Mouse (Mus musculus) cerebellum, postnatal 25 days (tissue): ENCODE results near the gene Gm3182.
"Not testable (repeated sequence)": the region's sequence is repeated elsewhere in the genome, so short reads cannot be mapped to it uniquely, and the experiment has no call there.

Source experiments
- DNase-seq, 2 experiments: peaks; one replicate each; pipeline ENCODE4 v3.0.0; 2021; ENCODE audit warnings: mixed read lengths in 2 of 2

Gm3182 gene

DNA sequence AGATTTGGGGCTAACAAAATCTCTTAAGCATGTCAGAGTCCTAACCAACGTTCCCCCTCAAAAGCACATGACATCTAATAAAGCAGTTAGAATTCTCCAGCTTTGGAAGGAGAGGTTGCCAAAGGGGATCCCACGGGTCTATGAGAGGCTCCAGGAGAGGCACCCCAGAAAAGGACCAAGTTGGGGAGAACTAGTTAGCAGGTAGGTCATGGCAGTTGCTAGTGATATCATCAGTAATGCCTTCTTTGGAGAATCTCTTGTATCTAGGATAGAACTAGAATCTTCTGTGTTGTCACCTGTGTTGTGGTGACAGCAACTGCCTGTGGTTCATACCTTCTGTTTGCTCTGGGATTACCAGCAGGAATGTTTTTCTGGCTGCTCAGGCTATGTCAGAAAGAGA, at the start of gene Gm3182:
Gene Gm3182, plus strand, starts transcription at position 301 of the 400 bp plus-strand sequence.
- not testable (repeated sequence) for DNase-seq

DNA sequence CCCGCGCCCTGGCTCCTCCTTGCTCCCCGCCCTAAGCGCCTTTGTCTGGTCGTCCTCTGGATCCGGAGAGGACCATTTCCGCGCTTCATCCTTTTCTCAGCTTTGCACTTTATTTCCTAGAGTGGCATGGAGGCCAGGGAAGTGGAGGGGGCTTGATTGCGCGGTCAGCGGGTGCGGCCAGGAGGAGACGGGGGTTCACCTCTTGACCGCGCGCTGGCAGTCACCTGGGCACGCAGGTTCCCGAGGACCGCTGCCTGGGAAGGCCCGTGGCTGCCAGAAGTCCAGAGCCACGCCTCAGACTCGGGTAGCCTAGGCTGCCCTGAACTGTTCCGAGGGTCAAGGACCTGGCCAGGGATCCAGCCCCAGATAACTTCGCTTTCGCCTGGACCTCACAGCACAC, 17.9 kb downstream of the Gm3182 start:
- DNase-seq = not testable (repeated sequence)
